Mouse (Mus musculus): ENCODE results near the gene Glt8d1. TPM values are rescaled to one million over a fixed set of nuclear protein-coding genes. Genes with fewer than 3 reads are reported as not detected.

Gene Glt8d1
- polyA plus RNA-seq (2014; fragmentation: Illumina TruSeq; extraction: RNeasy Lipid Tissue Mini Kit (QIAGEN cat#74804); ENCODE audit: low read depth, low replicate concordance) = 78.8 TPM

GRCm38 (mm10) chr14:31001307-31002205, at the start of gene Glt8d1, which contains the start of gene Spcs1:
TSS of gene Glt8d1 (plus strand) at chr14:31001400.
TSS of gene Spcs1 (minus strand) at chr14:31001672.

GRCm38 (mm10) chr14:31018860-31019291, 17.7 kb downstream of the Glt8d1 start, which contains the start of the genes Pbrm1 and Gnl3:
TSS of gene Pbrm1 (plus strand) at chr14:31019138.
TSS of gene Gnl3 (minus strand) at chr14:31019152.

Other genes starting within 250 kb of the Glt8d1 start
- 5.6 TPM for gene Tmem110, start 175.8 kb upstream of the Glt8d1 start, polyA plus RNA-seq (2014; fragmentation: Illumina TruSeq; extraction: RNeasy Lipid Tissue Mini Kit (QIAGEN cat#74804); ENCODE audit: low read depth, low replicate concordance)
- 8.3 TPM for gene Mustn1, start 122.2 kb upstream of the Glt8d1 start, polyA plus RNA-seq (2014; fragmentation: Illumina TruSeq; extraction: RNeasy Lipid Tissue Mini Kit (QIAGEN cat#74804); ENCODE audit: low read depth, low replicate concordance)
- not detected for gene Itih4, start 114.9 kb upstream of the Glt8d1 start, polyA plus RNA-seq (2014; fragmentation: Illumina TruSeq; extraction: RNeasy Lipid Tissue Mini Kit (QIAGEN cat#74804); ENCODE audit: low read depth, low replicate concordance)
- gene Itih3, start 77.6 kb upstream of the Glt8d1 start, polyA plus RNA-seq (2014; fragmentation: Illumina TruSeq; extraction: RNeasy Lipid Tissue Mini Kit (QIAGEN cat#74804); ENCODE audit: low read depth, low replicate concordance) = 0.19 TPM
- gene Itih1, start 58.1 kb upstream of the Glt8d1 start, polyA plus RNA-seq (2014; fragmentation: Illumina TruSeq; extraction: RNeasy Lipid Tissue Mini Kit (QIAGEN cat#74804); ENCODE audit: low read depth, low replicate concordance) = not detected
- 16.5 TPM for gene Nek4, start 50.0 kb upstream of the Glt8d1 start, polyA plus RNA-seq (2014; fragmentation: Illumina TruSeq; extraction: RNeasy Lipid Tissue Mini Kit (QIAGEN cat#74804); ENCODE audit: low read depth, low replicate concordance)
- 331 TPM for gene Spcs1, start 272 bp downstream of the Glt8d1 start, polyA plus RNA-seq (2014; fragmentation: Illumina TruSeq; extraction: RNeasy Lipid Tissue Mini Kit (QIAGEN cat#74804); ENCODE audit: low read depth, low replicate concordance)
- 84.8 TPM for gene Pbrm1, start 17.7 kb downstream of the Glt8d1 start, polyA plus RNA-seq (2014; fragmentation: Illumina TruSeq; extraction: RNeasy Lipid Tissue Mini Kit (QIAGEN cat#74804); ENCODE audit: low read depth, low replicate concordance)
- 120 TPM for gene Gnl3, start 17.8 kb downstream of the Glt8d1 start, polyA plus RNA-seq (2014; fragmentation: Illumina TruSeq; extraction: RNeasy Lipid Tissue Mini Kit (QIAGEN cat#74804); ENCODE audit: low read depth, low replicate concordance)
- 6.5 TPM for gene Smim4, start 127.6 kb downstream of the Glt8d1 start, polyA plus RNA-seq (2014; fragmentation: Illumina TruSeq; extraction: RNeasy Lipid Tissue Mini Kit (QIAGEN cat#74804); ENCODE audit: low read depth, low replicate concordance)
- not detected for gene Nt5dc2, start 129.7 kb downstream of the Glt8d1 start, polyA plus RNA-seq (2014; fragmentation: Illumina TruSeq; extraction: RNeasy Lipid Tissue Mini Kit (QIAGEN cat#74804); ENCODE audit: low read depth, low replicate concordance)
- 17.6 TPM for gene Stab1, start 167.2 kb downstream of the Glt8d1 start, polyA plus RNA-seq (2014; fragmentation: Illumina TruSeq; extraction: RNeasy Lipid Tissue Mini Kit (QIAGEN cat#74804); ENCODE audit: low read depth, low replicate concordance)
- not detected for gene Tnnc1, start 206.9 kb downstream of the Glt8d1 start, polyA plus RNA-seq (2014; fragmentation: Illumina TruSeq; extraction: RNeasy Lipid Tissue Mini Kit (QIAGEN cat#74804); ENCODE audit: low read depth, low replicate concordance)
- gene Nisch, start 215.5 kb downstream of the Glt8d1 start, polyA plus RNA-seq (2014; fragmentation: Illumina TruSeq; extraction: RNeasy Lipid Tissue Mini Kit (QIAGEN cat#74804); ENCODE audit: low read depth, low replicate concordance) = 76.7 TPM
- 0.60 TPM for gene Sema3g, start 216.5 kb downstream of the Glt8d1 start, polyA plus RNA-seq (2014; fragmentation: Illumina TruSeq; extraction: RNeasy Lipid Tissue Mini Kit (QIAGEN cat#74804); ENCODE audit: low read depth, low replicate concordance)
- 9.1 TPM for gene Phf7, start 249.9 kb downstream of the Glt8d1 start, polyA plus RNA-seq (2014; fragmentation: Illumina TruSeq; extraction: RNeasy Lipid Tissue Mini Kit (QIAGEN cat#74804); ENCODE audit: low read depth, low replicate concordance)